Mouse (Mus musculus) brain, embryonic 14.5 days (tissue): Measurements from ENCODE around the gene Ankrd44. TPM values are rescaled to one million over a fixed set of nuclear protein-coding genes. Genes with fewer than 3 reads are reported as not detected.

Source experiments
- DNase-seq: peaks from one replicate; pipeline ENCODE4 v3.0.0-alpha.2; 2011; ENCODE audit warnings: low read depth
- CTCF ChIP-seq: fragments of 200-500 bp; IDR thresholded peaks from 2 replicates; pipeline ENCODE4 v1.5.1; 2012; ENCODE audit warnings: inconsistent platforms, mild to moderate bottlenecking, moderate library complexity, borderline replicate concordance; ENCODE audit not compliant: insufficient read depth, insufficient read length; ENCODE audit errors: extremely low read depth
- POLR2A ChIP-seq: fragments of 200-500 bp; IDR thresholded peaks from 2 replicates; pipeline ENCODE4 v1.6.1; 2012; ENCODE audit warnings: mild to moderate bottlenecking, inconsistent platforms, borderline replicate concordance; ENCODE audit not compliant: poor library complexity, insufficient read depth, insufficient read length, severe bottlenecking; ENCODE audit errors: extremely low read depth
- polyA plus RNA-seq: library from polyadenylated mRNA; depleted of rRNA; stranded (reverse); fragments of >200 nt; gene quantifications from 2 replicates; pipeline ENCODE4 v1.2.3, GENCODE M21; 2012

The Ankrd44 gene
- polyA plus RNA-seq, 1 experiment, result 55.5 TPM

GRCm38 (mm10) chr1:54703466-54703865 is 222.7 kb downstream of the Ankrd44 start:
- peak; percentile 94 for DNase-seq

GRCm38 (mm10) chr1:54702918-54703317 is 223.3 kb downstream of the Ankrd44 start:
- TF ChIP-seq POLR2A (no peak), CTCF (no peak)
- peak; percentile 45 for DNase-seq

More at GRCm38 (mm10) chr1:54703466-54703865, 222.7 kb downstream of the Ankrd44 start:
- TF ChIP-seq POLR2A (no peak), CTCF (no peak)

GRCm38 (mm10) chr1:54695396-54695795 is 230.8 kb downstream of the Ankrd44 start:
- TF ChIP-seq POLR2A (no peak), CTCF (no peak)
- DNase-seq, result no peak

GRCm38 (mm10) chr1:54691824-54692223 is 234.4 kb downstream of the Ankrd44 start:
- DNase-seq, result no peak
- no peak for TF ChIP-seq POLR2A
- no peak for TF ChIP-seq CTCF

- peak; percentile 90 for DNase-seq
These were observed 235.8 kb downstream of the Ankrd44 start for GRCm38 (mm10) chr1:54690291-54690965.

GRCm38 (mm10) chr1:54688441-54688840 is 237.7 kb downstream of the Ankrd44 start:
- DNase-seq, result no peak
- TF ChIP-seq CTCF (no peak), POLR2A (no peak)

More at GRCm38 (mm10) chr1:54690291-54690965, 235.8 kb downstream of the Ankrd44 start:
- TF ChIP-seq POLR2A, result no peak
- TF ChIP-seq CTCF, result no peak

- no peak for DNase-seq
- no peak for TF ChIP-seq POLR2A
- no peak for TF ChIP-seq CTCF
These were observed 241.9 kb downstream of the Ankrd44 start for GRCm38 (mm10) chr1:54684316-54684715.

GRCm38 (mm10) chr1:54679556-54679955 is 246.6 kb downstream of the Ankrd44 start:
- no peak for TF ChIP-seq POLR2A
- TF ChIP-seq CTCF, result no peak
- no peak for DNase-seq

GRCm38 (mm10) chr1:54678037-54678436 is 248.2 kb downstream of the Ankrd44 start:
- no peak for TF ChIP-seq POLR2A
- TF ChIP-seq CTCF, result no peak
- no peak for DNase-seq

- no peak for TF ChIP-seq POLR2A
- TF ChIP-seq CTCF, result peak; percentile 5; the same call in 1 of the 2 replicates
- DNase-seq, result no peak
These were observed 250.7 kb downstream of the Ankrd44 start for GRCm38 (mm10) chr1:54675478-54675877.

- no peak for DNase-seq
- no peak for TF ChIP-seq POLR2A
- TF ChIP-seq CTCF, result no peak
These were observed 258.2 kb downstream of the Ankrd44 start for GRCm38 (mm10) chr1:54667991-54668390.
